ENCODE assay signal across 11 mouse cellular contexts in genomic region chr11:84529797-84530703, GRCm38 (mm10). TPM values are rescaled to one million over a fixed set of nuclear protein-coding genes. Genes with fewer than 3 reads are reported as not detected.
DNase-seq lines count a peak whose midpoint lies in the region; ATAC-seq lines count a peak whose summit lies in the region.
"Had no signal": no experiment of that assay in that cellular context is flagged by ENCODE, and none has a peak within 500 bp of the region (broad histone marks: within the 10 kb centered on the region; RNA-seq: fewer than 3 reads in every experiment).

No protein-coding gene starts in this region.

- H3K36me3 ChIP-seq in embryonic facial prominence, embryonic 12.5 days, result no peaks in the 10 kb centered on the region
- H3K36me3 ChIP-seq in embryonic facial prominence, embryonic 10.5 days (replicated peaks), result no peaks in the 10 kb centered on the region
- peaks cover 2% of the 10 kb centered on the region for H3K36me3 ChIP-seq in hindbrain, embryonic 13.5 days
- H3K36me3 ChIP-seq: embryonic facial prominence, embryonic 13.5 days had no signal

- no peak for DNase-seq in embryonic facial prominence, embryonic 10.5 days (ENCODE audit: low spot score)
- peak; percentile 39 for DNase-seq in 3134 (ENCODE audit: extremely low read depth, insufficient read length, low spot score)
- peak; percentile 53 for DNase-seq in lung, postnatal 10 days
- no peak for DNase-seq in Muller cell, postnatal 12 days (ENCODE audit: inconsistent ontology term)
- no peak for DNase-seq in left cerebral cortex, adult 11 months (ENCODE audit: low spot score)
- no peak for DNase-seq in spleen, postnatal 10 days (ENCODE audit: low spot score in 2 of 2)
- DNase-seq: right cerebral cortex, postnatal 25 days had no signal

- ATAC-seq in embryonic facial prominence, embryonic 12.5 days (ENCODE audit: insufficient number of reproducible peaks, insufficient read depth, low FRiP score, low TSS enrichment), result 0 out of 2 replicates have a peak, but pooled peaks have one; percentile 42
- no peak for ATAC-seq in hindbrain, embryonic 13.5 days (ENCODE audit: low FRiP score)
- ATAC-seq: activated CD4-positive, CD25-positive, alpha-beta regulatory T cell, adult 4 months had no signal

- peaks cover 92% of the 10 kb centered on the region for H3K27me3 ChIP-seq in embryonic facial prominence, embryonic 12.5 days
- peaks cover 100% of the 10 kb centered on the region for H3K27me3 ChIP-seq in embryonic facial prominence, embryonic 10.5 days (replicated peaks; ENCODE audit: low read depth, poor library complexity, severe bottlenecking)
- H3K27me3 ChIP-seq in hindbrain, embryonic 13.5 days, result peaks cover 97% of the 10 kb centered on the region

- no peaks in the 10 kb centered on the region for H3K9me3 ChIP-seq in embryonic facial prominence, embryonic 12.5 days
- no peaks in the 10 kb centered on the region for H3K9me3 ChIP-seq in embryonic facial prominence, embryonic 10.5 days
- no peaks in the 10 kb centered on the region for H3K9me3 ChIP-seq in hindbrain, embryonic 13.5 days
- H3K9me3 ChIP-seq: embryonic facial prominence, embryonic 13.5 days had no signal

- H3K4me3 ChIP-seq in embryonic facial prominence, embryonic 12.5 days, result no peak overlapping the region; the same call in 1 of the 2 replicates
- no peak overlapping the region for H3K4me3 ChIP-seq in embryonic facial prominence, embryonic 10.5 days
- H3K4me3 ChIP-seq in hindbrain, embryonic 13.5 days, result peak overlapping the region; percentile 64
- H3K4me3 ChIP-seq: embryonic facial prominence, embryonic 13.5 days had no signal

- WGBS in embryonic facial prominence, embryonic 12.5 days, result 6% methylated on average over 14 of the region's 14 CpGs
- 8% methylated on average over 14 of the region's 14 CpGs for WGBS in embryonic facial prominence, embryonic 10.5 days
- WGBS in hindbrain, embryonic 13.5 days, result 9% methylated on average over 14 of the region's 14 CpGs

- no peak overlapping the region for H3K4me2 ChIP-seq in embryonic facial prominence, embryonic 12.5 days (replicated peaks)
- peak overlapping the region; percentile 58 for H3K4me2 ChIP-seq in hindbrain, embryonic 13.5 days
- H3K4me2 ChIP-seq: embryonic facial prominence, embryonic 13.5 days had no signal

- H3K9ac ChIP-seq in embryonic facial prominence, embryonic 12.5 days, result no peak overlapping the region
- H3K9ac ChIP-seq in hindbrain, embryonic 13.5 days, result peak overlapping the region; percentile 93
- H3K9ac ChIP-seq: embryonic facial prominence, embryonic 13.5 days had no signal

- H3K27ac ChIP-seq in embryonic facial prominence, embryonic 12.5 days, result no peak overlapping the region
- H3K27ac ChIP-seq in embryonic facial prominence, embryonic 10.5 days (replicated peaks), result no peak overlapping the region
- H3K27ac ChIP-seq in hindbrain, embryonic 13.5 days, result peak overlapping the region; percentile 96
- H3K27ac ChIP-seq: embryonic facial prominence, embryonic 13.5 days had no signal

- peaks cover 13% of the 10 kb centered on the region for H3K4me1 ChIP-seq in embryonic facial prominence, embryonic 12.5 days
- peaks cover 24% of the 10 kb centered on the region for H3K4me1 ChIP-seq in embryonic facial prominence, embryonic 10.5 days
- H3K4me1 ChIP-seq in hindbrain, embryonic 13.5 days (replicated peaks), result peaks cover 74% of the 10 kb centered on the region

RNA-seq across cellular contexts. Expression of gene Lhx1, which starts 4.7 kb away (rescaled TPM):
- polyA plus RNA-seq in embryonic facial prominence, embryonic 12.5 days (2016; fragmentation: Nextera tagmentation; extraction: Ambion mirVana), result 0.55 and 0.60 TPM in 2 replicates
- 1.4 and 2.4 TPM in 2 replicates for polyA plus RNA-seq in embryonic facial prominence, embryonic 10.5 days (2016; fragmentation: Nextera tagmentation; extraction: Ambion mirVana)
- polyA plus RNA-seq in hindbrain, embryonic 13.5 days (2015; fragmentation: Nextera tagmentation; extraction: Ambion mirVana), result 64.6 and 67.7 TPM in 2 replicates
- polyA plus RNA-seq: activated CD4-positive, CD25-positive, alpha-beta regulatory T cell, adult 4 months had no signal

RNA-seq across cellular contexts. Expression of gene Aatf, which starts 16.7 kb away (rescaled TPM):
- polyA plus RNA-seq in embryonic facial prominence, embryonic 12.5 days (2016; fragmentation: Nextera tagmentation; extraction: Ambion mirVana), result 53.8 and 53.9 TPM in 2 replicates
- 57.9 and 58.3 TPM in 2 replicates for polyA plus RNA-seq in embryonic facial prominence, embryonic 10.5 days (2016; fragmentation: Nextera tagmentation; extraction: Ambion mirVana)
- polyA plus RNA-seq in hindbrain, embryonic 13.5 days (2015; fragmentation: Nextera tagmentation; extraction: Ambion mirVana), result 56.9 and 57.4 TPM in 2 replicates

Comparison
In these comparisons a context has a peak if more than half of its experiments do, and no peak if none do; other contexts are left out.
1. DNase-seq: peak in 3134 (single experiment) and lung, postnatal 10 days (single experiment); none in embryonic facial prominence, embryonic 10.5 days (single experiment), Muller cell, postnatal 12 days (single experiment), left cerebral cortex, adult 11 months (single experiment) and spleen, postnatal 10 days (0 of 2).
2. RNA of gene Lhx1, which starts 4.7 kb away (polyA plus RNA-seq): 64.6 to 67.7 TPM in hindbrain, embryonic 13.5 days; 1.4 to 2.4 TPM in embryonic facial prominence, embryonic 10.5 days and 0.55 to 0.60 TPM in embryonic facial prominence, embryonic 12.5 days; every median in the first group is over 10 times any median in the second.